Mouse (Mus musculus) erythroblast, adult 5-6 weeks (primary cell): ENCODE measurements around the gene Fads2. TPM values are rescaled to one million over a fixed set of nuclear protein-coding genes. Genes with fewer than 3 reads are reported as not detected.

Experiments
- ATAC-seq: replicated peaks from 2 replicates; pipeline ENCODE4 v1.8.0; 2016; ENCODE audit warnings: moderate number of reproducible peaks, mild to moderate bottlenecking, moderate TSS enrichment, inconsistent platforms; ENCODE audit not compliant: poor library complexity, low FRiP score, severe bottlenecking
- total RNA-seq, 2 experiments: library from RNA; stranded (forward) in 1 of 2; stranded (reverse) in 1 of 2; fragments of 150-400 nt in 1 of 2; fragments of 200-764, 138-1000 nt in 1 of 2; gene quantifications; 2 replicates each; pipeline versions ENCODE4 v1.2.3 to v1.2.4; 2015 to 2017; ENCODE audit warnings: low replicate concordance in 2 of 2

The Fads2 gene
- total RNA-seq, 2 experiments from 2014 or later, result 5.8 to 9.0 TPM

DNA sequence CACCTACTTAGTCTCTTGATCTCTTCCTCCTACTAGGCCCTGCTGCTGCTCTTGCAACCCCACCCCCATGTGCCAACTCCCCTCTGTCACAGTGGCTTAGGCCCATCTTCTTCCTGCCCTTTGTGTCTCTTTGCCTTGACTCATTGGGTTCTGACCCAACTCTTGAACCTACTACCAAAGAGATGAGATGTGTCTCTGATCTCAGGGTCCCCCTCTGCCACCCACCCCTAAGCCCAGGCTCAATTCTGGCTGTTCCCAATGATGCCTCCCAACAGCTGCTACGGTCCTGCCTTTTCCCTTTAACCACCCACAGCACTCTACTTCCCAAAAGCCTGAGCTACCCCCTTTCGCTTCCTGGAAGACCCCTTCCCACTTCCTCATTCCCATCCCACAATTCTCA is 79.6 kb downstream of the Fads2 start:
- ATAC-seq, result no peak

DNA sequence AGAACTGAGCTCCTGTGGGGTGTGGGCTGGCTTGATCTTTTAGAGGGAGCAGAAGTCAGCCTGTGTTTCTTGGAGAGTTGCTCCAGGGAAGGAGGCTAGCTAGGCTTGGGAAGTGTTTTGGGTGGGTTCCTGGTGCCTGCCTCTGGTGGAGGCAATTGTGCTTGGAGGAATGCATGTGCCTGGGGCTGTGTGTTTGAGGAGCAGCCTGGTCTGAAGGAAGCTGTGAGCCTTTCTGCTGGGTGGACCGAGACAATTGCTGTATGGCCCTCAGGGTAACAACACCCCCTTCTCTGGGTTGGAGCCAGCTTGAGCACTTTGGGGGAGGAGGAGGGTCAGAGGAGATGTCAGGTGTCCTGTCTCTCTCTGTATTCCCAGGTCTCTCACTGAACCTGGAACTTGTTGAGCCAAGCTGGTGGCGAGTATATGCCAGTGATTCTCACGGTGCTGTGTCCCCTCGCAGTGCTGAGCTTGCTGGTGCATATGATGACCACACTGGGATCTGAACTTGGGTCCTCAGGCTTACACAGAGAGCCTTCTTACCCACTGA is 82.3 kb downstream of the Fads2 start:
- no peak for ATAC-seq

GRCm38 (mm10) chr19:10018527-10018818 is 83.1 kb downstream of the Fads2 start:
- no peak for ATAC-seq

DNA sequence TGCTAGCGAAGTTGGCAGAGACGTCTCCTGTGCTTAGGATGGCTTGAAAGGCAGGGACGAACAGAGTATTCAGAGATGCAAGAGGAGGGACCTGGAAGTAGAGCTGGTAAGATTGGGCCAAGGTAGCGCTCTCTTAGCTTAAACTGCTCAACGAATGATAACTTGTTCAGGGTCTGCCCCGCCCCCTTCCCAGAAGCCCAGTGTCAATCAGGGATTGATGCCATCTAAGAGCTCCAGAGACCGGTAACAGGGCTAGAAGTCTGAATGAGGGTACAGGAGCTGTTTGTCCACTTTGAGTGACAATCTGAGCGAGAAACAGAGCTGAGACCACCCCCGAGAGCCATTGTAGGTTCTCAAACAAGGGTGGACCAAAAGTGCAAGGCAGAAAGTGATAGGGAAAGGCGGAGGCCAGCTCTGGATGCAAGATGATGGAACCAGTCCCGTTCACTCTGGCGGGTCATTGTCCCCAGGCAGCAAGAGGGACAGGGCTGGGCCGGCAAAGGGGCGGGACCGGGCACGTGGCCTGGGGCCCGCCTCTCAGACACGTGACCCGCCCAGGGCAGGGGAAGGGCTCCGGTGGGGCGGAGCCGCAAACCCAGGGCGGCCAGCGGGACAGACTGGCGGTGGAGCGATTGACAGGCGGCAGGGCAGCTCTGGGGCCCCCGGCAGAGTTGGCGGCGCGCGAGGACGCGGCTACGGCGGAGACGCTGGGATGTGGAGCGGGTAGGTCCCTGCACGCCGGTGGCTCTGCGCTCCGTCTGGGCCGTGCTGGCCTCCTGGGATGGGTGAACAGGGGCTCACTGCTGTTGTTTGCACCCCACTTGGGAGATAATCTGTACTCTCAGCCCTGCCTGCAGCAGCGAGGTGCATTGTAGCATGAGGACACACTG is 83.7 kb downstream of the Fads2 start:
- peak; percentile 64 for ATAC-seq

- ATAC-seq, result peak; percentile 45
These were observed 85.4 kb downstream of the Fads2 start for GRCm38 (mm10) chr19:10016151-10016550.

GRCm38 (mm10) chr19:10015442-10015841 is 86.1 kb downstream of the Fads2 start:
- no peak for ATAC-seq

DNA sequence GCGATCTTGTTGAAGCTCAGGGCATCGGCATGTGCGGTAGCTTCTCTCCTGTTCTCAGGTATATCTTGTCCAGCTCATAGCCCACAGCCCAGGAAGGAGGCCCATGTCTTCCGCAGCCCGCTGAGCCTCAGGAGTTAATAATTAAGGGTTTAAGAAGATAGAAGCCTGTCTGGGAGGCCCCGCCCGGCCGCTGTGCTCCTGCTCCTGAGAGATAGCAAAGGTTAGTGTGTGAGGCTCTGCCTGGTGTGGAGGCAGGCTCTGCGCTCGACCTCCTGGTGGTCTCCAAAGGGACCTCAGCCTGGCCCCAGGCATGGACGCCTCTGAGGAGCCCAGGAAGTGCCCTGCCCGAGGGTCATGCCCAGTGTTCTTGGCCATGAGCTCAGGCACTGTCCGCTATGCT is 86.7 kb downstream of the Fads2 start:
- peak; percentile 75 for ATAC-seq

- ATAC-seq, result peak; percentile 42
These were observed 87.6 kb downstream of the Fads2 start for GRCm38 (mm10) chr19:10013913-10014312.

DNA sequence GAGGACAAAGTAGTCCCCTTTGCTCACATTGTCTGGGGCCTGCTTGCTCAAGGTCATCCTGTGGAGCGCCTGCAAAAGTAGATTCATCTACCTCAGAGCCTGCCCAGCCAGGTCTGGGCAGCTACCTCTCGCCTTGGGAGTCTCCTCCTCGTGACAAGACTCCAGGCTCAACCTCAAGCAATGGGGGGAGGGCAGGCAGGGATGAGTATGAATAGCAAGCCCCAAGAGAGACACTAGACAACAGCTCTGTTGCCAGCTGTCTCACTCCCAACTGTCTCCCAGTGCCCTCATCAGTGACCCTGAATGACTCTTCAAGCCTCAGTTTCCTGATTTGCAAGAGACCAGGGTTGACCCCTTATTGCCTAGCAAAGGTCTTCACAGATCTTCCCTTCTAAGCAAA is 88.2 kb downstream of the Fads2 start:
- no peak for ATAC-seq

DNA sequence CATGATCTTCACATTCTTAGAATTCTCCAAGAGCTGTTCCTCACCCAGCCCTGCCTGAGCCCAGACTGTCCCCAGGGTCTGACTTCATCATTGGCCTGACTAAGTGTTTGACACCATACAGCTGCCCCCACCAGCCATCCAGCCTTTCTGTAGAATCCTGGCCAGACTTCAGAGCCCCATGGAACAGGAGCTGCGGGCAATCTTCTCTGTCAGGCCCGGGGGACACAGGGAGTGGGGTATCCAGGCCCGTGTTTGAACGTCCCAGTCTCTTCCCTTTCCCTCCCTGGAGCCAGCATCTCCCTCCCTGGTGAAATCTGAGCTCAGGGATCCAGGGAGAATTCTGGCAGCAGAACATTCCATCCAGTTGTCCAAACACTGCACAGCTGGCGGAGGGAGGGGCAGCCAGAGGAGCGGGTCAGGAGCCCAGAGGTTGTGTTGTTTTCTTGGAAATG is 88.7 kb downstream of the Fads2 start:
- no peak for ATAC-seq

Other genes with a start within 250 kb of the Fads2 start
- gene Incenp, start 202.2 kb downstream of the Fads2 start, total RNA-seq (2015; ENCODE audit: low replicate concordance), result 111 and 127 TPM in 2 replicates
- 137 and 289 TPM in 2 replicates for gene Incenp, start 202.2 kb downstream of the Fads2 start, total RNA-seq (2017; ENCODE audit: low replicate concordance)
- gene Fth1, start 121.1 kb downstream of the Fads2 start, total RNA-seq (2015; ENCODE audit: low replicate concordance), result 939 and 1,145 TPM in 2 replicates
- 1,067 and 1,257 TPM in 2 replicates for gene Fth1, start 121.1 kb downstream of the Fads2 start, total RNA-seq (2017; ENCODE audit: low replicate concordance)
- gene Best1, start 100.1 kb downstream of the Fads2 start, total RNA-seq (2015; ENCODE audit: low replicate concordance), result not detected in 2 replicates
- gene Best1, start 100.1 kb downstream of the Fads2 start, total RNA-seq (2017; ENCODE audit: low replicate concordance), result not detected in 2 replicates
- 263 and 307 TPM in 2 replicates for gene Rab3il1, start 100.1 kb downstream of the Fads2 start, total RNA-seq (2015; ENCODE audit: low replicate concordance)
- 530 and 535 TPM in 2 replicates for gene Rab3il1, start 100.1 kb downstream of the Fads2 start, total RNA-seq (2017; ENCODE audit: low replicate concordance)
- gene Fads3, start 60.2 kb downstream of the Fads2 start, total RNA-seq (2015; ENCODE audit: low replicate concordance), result 1.7 and 12.1 TPM in 2 replicates
- gene Fads3, start 60.2 kb downstream of the Fads2 start, total RNA-seq (2017; ENCODE audit: low replicate concordance), result 9.3 and 18.5 TPM in 2 replicates
- gene Fads1, start 81.1 kb upstream of the Fads2 start, total RNA-seq (2015; ENCODE audit: low replicate concordance), result 19.2 and 38.2 TPM in 2 replicates
- gene Fads1, start 81.1 kb upstream of the Fads2 start, total RNA-seq (2017; ENCODE audit: low replicate concordance), result 13.0 and 15.6 TPM in 2 replicates
- gene Tmem258, start 102.3 kb upstream of the Fads2 start, total RNA-seq (2015; ENCODE audit: low replicate concordance), result 87.8 and 120 TPM in 2 replicates
- gene Tmem258, start 102.3 kb upstream of the Fads2 start, total RNA-seq (2017; ENCODE audit: low replicate concordance), result 49.7 and 60.6 TPM in 2 replicates
- gene Fen1, start 102.4 kb upstream of the Fads2 start, total RNA-seq (2015; ENCODE audit: low replicate concordance), result 15.2 and 26.3 TPM in 2 replicates
- gene Fen1, start 102.4 kb upstream of the Fads2 start, total RNA-seq (2017; ENCODE audit: low replicate concordance), result 38.4 and 58.1 TPM in 2 replicates
- gene Myrf, start 139.0 kb upstream of the Fads2 start, total RNA-seq (2015; ENCODE audit: low replicate concordance), result not detected in 2 replicates
- gene Myrf, start 139.0 kb upstream of the Fads2 start, total RNA-seq (2017; ENCODE audit: low replicate concordance), result 0.42 TPM in 1 of 2 replicates, not detected in the other
- gene Dagla, start 203.1 kb upstream of the Fads2 start, total RNA-seq (2015; ENCODE audit: low replicate concordance), result not detected in 2 replicates
- not detected in 2 replicates for gene Dagla, start 203.1 kb upstream of the Fads2 start, total RNA-seq (2017; ENCODE audit: low replicate concordance)